Mouse (Mus musculus) urinary bladder, postnatal 25 days (tissue): ENCODE data around the gene Cbr1.
"Not testable (repeated sequence)": the region's sequence is repeated elsewhere in the genome, so short reads cannot be mapped to it uniquely, and the experiment has no call there.

Source experiments
- DNase-seq: peaks from one replicate; pipeline ENCODE4 v3.0.0; 2022; ENCODE audit warnings: low spot score

The Cbr1 gene

GRCm38 (mm10) chr16:93599461-93599860 lies 6.2 kb upstream of the Cbr1 start:
- DNase-seq = no peak

DNA sequence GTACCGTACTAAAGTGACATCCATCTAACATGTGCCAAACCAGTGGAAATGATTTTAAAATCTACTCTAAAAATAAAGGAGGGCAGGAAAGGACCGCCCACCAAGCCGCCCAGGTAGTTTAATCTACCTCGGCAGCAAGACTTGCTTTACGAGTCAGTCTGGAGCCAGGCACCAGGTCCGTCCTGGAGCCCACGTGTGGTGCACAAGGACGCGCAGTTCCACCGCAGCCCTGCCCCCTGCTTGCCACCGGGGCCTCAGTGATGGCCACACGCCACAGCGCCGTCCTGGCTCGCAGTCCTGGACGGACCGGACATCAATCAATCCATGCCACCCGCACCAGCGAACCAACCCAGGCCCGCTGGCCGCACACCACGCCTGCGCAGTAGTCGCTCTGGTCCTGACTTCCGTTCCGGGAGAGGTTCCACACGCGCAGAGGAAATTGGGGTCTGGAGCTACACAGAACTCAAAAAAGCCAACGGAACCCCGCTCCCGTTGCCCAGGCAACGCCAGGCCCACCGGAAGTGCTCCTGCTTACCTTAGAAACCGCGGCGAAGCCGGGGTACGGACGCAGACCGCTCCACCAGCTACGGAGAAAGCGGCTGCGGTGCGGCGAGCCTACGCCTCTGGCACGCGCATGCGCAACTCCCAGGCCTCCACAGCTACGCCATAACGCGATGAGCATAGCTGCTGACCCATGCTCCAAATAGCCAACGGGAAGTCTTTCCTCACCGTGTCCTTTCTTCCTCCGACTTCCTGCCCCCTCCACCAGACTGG lies 2.0 kb upstream of the Cbr1 start, which contains the start of gene Setd4:
Setd4 (minus strand) TSS at position 625 of the 774 bp plus-strand sequence.
- peak; percentile 89 for DNase-seq

DNA sequence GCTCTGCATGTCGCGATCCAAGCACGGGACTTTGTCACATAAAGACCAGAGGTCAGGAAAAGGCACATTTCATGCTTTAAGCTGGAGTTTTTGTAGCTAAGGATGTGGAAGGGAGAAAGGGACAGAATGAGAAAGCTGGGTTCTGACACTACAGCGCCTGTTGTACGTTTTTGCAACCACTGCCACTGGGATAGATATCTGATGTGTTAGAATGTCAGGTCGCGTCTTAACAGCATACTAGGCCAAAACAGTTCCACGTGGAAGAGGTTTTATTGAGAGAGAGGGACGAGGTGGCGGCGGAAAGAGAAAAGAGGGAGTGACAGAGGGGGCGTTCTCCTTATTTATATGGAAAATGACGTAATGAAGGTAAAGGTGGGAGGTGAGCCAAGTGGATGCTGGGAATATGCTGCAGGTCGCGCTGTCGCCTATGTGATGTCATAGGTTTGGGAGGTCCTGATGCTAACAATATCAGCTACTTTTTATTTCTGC lies 1.1 kb upstream of the Cbr1 start:
- DNase-seq = peak; percentile 6

GRCm38 (mm10) chr16:93606146-93606545 lies 493 bp downstream of the Cbr1 start:
- DNase-seq = peak; percentile 1

- DNase-seq = peak; percentile 82
Measured at GRCm38 (mm10) chr16:93607669-93608101, 2.0 kb downstream of the Cbr1 start.

GRCm38 (mm10) chr16:93608731-93609130 lies 3.1 kb downstream of the Cbr1 start:
- no peak for DNase-seq

DNA sequence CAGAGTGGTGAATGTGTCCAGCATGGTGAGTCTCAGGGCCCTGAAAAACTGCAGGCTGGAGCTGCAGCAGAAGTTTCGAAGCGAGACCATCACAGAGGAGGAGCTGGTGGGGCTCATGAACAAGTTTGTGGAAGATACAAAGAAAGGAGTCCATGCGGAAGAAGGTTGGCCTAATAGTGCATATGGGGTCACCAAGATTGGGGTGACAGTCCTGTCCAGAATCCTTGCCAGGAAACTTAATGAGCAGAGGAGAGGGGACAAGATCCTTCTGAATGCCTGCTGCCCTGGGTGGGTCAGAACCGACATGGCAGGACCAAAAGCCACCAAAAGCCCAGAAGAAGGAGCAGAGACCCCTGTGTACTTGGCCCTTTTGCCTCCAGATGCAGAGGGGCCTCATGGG lies 4.1 kb downstream of the Cbr1 start:
- DNase-seq = no peak

GRCm38 (mm10) chr16:93610961-93611360 lies 5.3 kb downstream of the Cbr1 start:
- no peak for DNase-seq

- peak; percentile 78 for DNase-seq
Measured at GRCm38 (mm10) chr16:93615118-93615870, 9.6 kb downstream of the Cbr1 start.

DNA sequence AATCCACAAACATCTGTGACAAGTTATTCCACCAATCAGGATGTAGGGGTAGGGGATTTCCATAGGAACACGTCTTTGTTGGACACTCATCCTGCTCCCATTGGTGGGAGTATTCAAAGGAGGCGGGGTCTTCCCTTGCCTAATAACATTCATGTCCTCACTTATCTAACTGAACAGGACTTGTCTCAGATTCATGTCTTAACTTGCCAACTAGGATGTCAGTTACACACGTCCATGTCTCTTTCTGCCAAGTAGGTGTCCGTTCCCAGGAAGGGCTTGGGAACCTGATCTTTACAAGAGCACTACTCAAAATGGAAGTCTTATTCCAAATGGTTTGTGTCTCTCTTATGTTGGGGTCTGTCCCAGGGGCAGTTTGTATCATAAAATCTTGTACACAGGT lies 18.1 kb downstream of the Cbr1 start:
- DNase-seq = not testable (repeated sequence)

GRCm38 (mm10) chr16:93624671-93625070 lies 19.0 kb downstream of the Cbr1 start:
- no peak for DNase-seq

- peak; percentile 36 for DNase-seq
Measured at GRCm38 (mm10) chr16:93626745-93627144, 21.1 kb downstream of the Cbr1 start.

DNA sequence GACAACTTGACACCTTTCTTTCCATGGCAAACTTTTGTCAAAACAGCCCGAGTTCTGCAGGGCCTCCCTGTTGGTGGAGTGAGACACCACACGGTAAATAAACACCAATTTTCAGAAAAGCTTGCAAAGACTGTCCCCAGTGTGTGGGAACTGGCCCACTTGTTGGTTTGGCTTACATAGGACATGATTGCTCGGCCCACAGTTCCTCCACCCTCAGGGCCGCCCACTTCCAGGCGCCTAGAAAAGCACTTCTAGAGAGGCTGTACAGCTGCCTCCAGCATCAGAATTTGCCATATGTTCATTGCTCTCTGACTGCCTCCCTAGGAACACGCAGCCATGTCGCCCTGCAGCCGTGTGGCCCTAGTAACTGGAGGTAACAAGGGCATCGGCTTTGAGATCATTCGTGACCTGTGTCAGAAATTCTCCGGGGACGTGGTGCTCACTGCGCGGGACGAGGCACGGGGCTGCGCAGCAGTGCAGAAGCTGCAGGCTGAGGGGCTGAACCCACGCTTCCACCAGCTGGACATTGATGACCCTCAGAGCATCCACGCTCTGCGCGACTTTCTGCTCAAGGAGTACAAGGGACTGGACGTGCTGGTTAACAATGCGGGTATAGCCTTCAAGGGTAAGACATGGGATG lies 22.2 kb downstream of the Cbr1 start, which contains the start of gene Gm5678:
Gm5678 (plus strand) TSS at position 337 of the 640 bp plus-strand sequence.
- DNase-seq = no peak

- no peak for DNase-seq
Measured at GRCm38 (mm10) chr16:93644006-93644405, 38.4 kb downstream of the Cbr1 start.

DNA sequence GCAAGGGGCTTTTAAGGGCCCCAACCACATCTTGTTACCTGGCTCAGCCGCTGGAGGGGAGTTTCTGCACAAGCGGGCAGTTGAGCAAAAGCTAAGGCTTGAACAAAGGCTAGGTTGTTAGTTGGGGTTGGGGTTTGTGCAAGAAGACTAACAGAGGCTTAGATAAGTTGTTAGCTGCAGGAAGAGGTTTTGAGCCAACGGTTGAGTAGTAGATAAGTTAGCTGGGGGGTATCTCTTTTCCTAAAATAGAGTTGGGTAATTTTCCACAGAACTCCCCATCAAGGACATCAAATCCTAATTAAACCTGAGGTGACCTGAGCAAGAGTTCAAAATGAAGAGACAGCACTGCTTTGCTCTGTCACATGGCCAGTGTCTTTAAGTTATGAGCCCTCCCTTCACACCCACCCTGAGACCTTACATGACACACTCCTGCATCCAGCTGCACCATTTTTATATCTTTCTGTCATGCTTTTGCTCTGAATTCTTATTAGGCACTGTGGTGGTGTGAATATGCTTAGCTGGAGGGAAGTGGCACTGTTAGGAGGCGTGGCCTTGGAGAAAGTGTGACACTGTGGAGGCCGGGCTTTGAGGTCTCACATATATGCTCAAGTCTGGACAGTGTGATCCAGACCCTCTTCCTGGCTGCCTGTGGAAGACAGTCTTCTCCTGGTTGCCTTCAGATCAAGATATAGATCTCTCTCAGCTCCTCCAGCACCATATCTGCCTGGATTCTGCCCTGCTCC lies 43.0 kb downstream of the Cbr1 start:
- no peak for DNase-seq
